Mouse (Mus musculus) adrenal gland, adult 8-10 months (tissue): ENCODE data around the gene 1700013F07Rik. TPM values are rescaled to one million over a fixed set of nuclear protein-coding genes. Genes with fewer than 3 reads are reported as not detected.
"Not testable (repeated sequence)": the region's sequence is repeated elsewhere in the genome, so short reads cannot be mapped to it uniquely, and the experiment has no call there.

Experiments used
- DNase-seq: peaks from one replicate; pipeline ENCODE4 v3.0.0; 2022
- total RNA-seq, 4 experiments: library from RNA; stranded (reverse); gene quantifications; 2 replicates each; pipeline ENCODE4 v1.2.4; 2022

The 1700013F07Rik gene
- under 1 TPM in 2 of 4 experiments, not detected in 2; 0.45 to 0.59 TPM for total RNA-seq

- peak; percentile 20 for DNase-seq
Observed at GRCm38 (mm10) chr3:108533951-108534350, at the start of gene 1700013F07Rik. Gene 1700013F07Rik, plus strand, starts transcription at chr3:108534150.

DNA sequence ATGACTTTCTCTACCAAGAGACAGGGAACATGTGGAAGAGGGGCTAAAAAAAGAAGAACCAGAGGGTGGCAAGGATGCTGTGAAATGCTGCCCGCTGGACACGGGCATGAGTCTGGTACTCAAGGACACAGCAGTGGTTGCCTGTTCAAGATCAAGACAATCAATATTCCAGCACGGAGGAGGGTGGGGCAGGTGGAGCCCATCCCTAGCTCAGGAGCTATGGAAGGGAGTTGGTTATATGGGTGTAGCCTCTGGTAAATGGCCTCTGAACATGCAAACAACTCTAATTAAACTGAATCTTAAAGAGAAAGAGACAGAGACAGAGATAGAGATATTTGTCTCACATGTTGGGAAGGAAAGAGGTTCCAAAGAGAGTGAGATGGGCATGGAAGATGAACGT, 49.2 kb upstream of the 1700013F07Rik start:
- no peak for DNase-seq

GRCm38 (mm10) chr3:108489968-108490367, 44.0 kb upstream of the 1700013F07Rik start:
- DNase-seq: no peak

- DNase-seq: no peak
Observed at GRCm38 (mm10) chr3:108494861-108495474, 39.0 kb upstream of the 1700013F07Rik start.

- no peak for DNase-seq
Observed at GRCm38 (mm10) chr3:108495486-108495885, 38.5 kb upstream of the 1700013F07Rik start.

- no peak for DNase-seq
Observed at GRCm38 (mm10) chr3:108497602-108498001, 36.3 kb upstream of the 1700013F07Rik start.

- no peak for DNase-seq
Observed at GRCm38 (mm10) chr3:108499826-108500225, 34.1 kb upstream of the 1700013F07Rik start.

GRCm38 (mm10) chr3:108501411-108501810, 32.5 kb upstream of the 1700013F07Rik start:
- DNase-seq: not testable (repeated sequence)

DNA sequence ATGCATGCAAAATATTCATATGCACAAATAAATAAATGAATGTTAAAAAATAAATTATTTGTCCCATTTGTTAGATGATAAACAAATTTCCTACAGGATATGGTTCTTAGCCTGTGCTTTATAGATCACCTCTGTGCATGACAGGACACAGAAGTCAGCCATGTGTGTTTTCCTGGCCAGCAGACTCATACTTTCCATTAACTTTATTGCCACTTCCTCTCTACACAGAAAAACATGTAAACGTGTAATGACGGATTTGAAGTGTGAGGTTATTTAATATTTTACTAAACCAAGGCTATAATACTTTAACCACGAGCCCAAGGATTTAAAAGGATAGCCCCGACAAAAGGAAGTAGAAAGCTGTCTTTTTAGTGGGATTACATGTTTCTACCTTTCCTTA, 30.0 kb upstream of the 1700013F07Rik start:
- DNase-seq: no peak

- no peak for DNase-seq
Observed at GRCm38 (mm10) chr3:108508745-108509474, 25.0 kb upstream of the 1700013F07Rik start.

DNA sequence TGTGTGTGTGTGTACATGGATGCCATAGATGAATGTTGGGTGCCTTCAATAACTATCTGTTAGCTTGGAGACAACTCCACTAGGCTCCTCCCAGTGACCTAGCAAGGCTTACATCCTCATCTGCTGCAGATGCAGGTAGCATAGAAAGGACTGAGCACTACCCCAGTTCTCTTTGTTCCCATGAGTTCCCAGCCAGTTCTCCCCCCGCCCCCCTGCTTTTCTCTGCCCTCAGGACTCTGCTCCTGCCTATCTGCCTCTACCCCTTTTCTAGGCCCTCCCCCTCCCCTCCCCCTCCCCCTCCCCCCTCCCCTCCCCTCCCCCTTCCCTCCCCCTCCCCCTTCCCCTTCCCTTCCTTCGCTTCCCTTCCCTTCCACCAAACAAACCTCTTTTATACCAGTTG, 23.8 kb upstream of the 1700013F07Rik start:
- DNase-seq: no peak

- no peak for DNase-seq
Observed at GRCm38 (mm10) chr3:108510716-108511483, 23.1 kb upstream of the 1700013F07Rik start.

GRCm38 (mm10) chr3:108513465-108513864, 20.5 kb upstream of the 1700013F07Rik start:
- DNase-seq: no peak

DNA sequence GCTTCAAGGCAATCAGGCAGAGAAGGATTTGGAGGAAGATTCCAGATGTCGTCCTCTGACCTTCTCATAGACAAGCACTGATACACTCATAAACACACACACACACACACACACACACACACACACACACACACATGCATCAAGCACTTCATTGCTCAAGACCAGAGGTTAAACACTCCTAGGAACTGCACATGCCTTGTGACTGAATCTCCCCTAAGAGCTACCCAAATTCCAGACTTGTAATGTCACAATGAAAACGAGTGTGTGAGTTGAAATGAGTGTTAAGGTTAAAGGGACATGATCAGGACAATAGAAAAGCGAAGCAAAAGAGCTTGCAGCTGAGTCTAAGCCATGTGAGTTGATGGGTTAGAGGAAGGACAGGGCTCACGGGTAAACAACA, 15.7 kb upstream of the 1700013F07Rik start:
- DNase-seq: no peak

DNA sequence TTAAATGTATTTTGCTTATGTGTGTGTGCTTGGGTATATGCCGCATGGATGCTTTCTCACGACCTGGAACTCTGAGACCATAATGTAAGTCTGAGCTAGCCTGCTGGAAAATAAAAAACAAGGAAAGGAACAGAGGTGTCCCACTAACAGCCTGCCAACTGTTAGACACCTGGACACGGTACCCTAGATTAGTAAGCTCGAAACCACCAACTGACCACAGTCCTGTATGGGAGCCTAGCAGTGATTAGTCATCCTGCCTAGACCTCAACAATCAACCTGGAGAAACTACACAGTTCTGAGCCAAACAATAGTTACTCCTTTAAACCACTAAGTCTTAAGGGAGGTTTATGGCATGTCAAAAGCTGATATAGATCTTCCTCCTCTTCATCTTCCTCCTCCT, 10.5 kb upstream of the 1700013F07Rik start:
- no peak for DNase-seq

DNA sequence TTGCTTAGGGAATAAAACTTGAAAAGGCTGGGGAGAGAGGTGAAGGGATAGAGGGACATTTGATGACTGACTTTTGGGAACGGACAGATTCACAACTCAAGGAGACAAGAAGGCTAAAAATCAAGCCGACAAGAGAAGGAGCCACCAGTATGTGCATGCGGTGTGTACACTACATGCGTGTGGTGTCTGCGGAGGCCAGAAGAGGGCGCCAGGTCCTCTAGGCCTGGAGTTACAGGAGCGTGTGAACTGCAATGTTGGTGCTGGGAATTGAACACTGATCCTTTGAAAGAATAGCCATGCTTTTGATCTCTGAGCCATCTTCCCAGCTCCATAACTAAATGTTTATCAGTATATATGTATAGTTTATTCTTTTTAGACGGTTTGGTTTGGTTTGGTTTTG, 5.5 kb upstream of the 1700013F07Rik start:
- no peak for DNase-seq

DNA sequence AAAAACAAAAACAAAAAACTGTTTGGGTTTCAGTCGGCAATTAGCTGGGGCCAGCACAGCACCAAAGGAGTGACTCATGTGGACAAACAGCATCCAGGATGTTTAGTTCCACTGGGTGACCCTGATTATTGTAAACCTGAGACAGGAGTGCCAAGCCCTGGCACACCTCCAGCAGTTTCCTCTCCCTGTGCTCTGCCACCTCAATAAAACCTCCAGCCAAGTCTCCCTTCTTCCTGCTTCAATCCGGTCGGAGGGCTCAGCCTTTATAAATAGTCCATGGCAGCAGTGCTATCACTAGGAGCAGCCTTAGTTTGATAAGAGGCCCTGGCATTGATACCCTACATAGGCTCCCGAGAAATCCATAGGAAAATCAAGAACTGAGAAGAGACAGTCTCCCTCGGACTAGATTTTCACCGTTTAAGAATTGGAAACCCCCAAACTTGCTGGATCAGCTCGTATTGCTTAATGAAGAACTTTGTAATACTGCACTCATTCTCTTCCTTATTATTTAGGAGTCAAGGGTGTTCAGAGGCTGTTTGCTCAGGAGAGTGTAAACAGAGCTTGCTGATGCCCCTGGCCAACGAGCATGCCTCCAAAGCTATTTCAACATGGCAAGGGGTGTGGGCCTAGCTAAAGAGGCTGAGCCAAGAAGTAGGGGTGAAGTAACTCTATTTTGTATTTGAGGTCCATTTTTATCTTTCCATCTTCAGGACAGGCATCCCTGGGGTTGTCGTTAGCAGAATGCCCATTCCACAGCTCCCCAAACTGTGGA, 650 bp upstream of the 1700013F07Rik start:
- DNase-seq: no peak

GRCm38 (mm10) chr3:108535896-108536516, 2.1 kb downstream of the 1700013F07Rik start:
- DNase-seq: no peak

DNA sequence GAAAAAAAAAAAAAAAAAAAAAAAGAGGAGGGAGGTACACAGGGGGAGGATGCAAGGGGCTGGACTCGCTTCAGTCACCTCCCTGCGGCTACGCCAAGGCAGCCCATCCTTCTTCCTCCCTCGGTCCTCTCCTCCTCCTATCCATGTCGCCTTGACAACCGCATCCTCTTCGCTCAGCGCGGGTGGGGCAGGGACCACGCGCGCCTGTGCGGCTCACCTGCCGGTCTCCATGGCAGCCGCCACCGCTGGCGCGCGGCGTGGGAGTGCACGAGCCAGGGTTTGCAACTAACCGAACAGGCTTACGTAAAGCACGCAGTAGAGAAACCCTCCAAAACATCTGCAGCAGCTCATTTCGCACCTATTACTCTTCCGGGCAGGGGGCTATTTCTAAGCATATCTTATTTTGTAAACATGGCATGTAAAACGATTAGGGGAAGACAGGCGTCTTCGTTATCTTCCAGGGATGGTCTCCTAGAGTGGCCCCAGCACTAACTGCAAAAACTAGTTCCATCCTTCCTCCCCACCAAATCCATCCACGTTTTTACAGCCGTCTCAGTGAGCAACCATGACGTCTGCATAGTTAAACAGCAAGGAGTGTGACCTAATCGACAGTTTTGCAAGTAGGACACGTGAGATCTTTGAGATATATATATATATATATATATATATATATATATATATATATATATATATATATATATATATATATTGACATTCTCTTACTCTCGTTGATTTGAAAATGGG, 2.7 kb downstream of the 1700013F07Rik start, which contains the start of gene 5330417C22Rik:
5330417C22Rik (minus strand) TSS at position 20 of the 744 bp plus-strand sequence.
- peak; percentile 15 for DNase-seq

- peak; percentile 84 for DNase-seq
Observed at GRCm38 (mm10) chr3:108537303-108537702, 3.4 kb downstream of the 1700013F07Rik start.

- no peak for DNase-seq
Observed at GRCm38 (mm10) chr3:108542299-108542698, 8.3 kb downstream of the 1700013F07Rik start.
